Mouse (Mus musculus) gastrocnemius, adult 18-20 months (tissue): ENCODE data around the gene Ncoa4. TPM values are rescaled to one million over a fixed set of nuclear protein-coding genes. Genes with fewer than 3 reads are reported as not detected.
"Not testable (repeated sequence)": the region's sequence is repeated elsewhere in the genome, so short reads cannot be mapped to it uniquely, and the experiment has no call there.

Source experiments
- DNase-seq: peaks from one replicate; pipeline ENCODE4 v3.0.0; 2021; ENCODE audit warnings: low spot score
- total RNA-seq, 2 experiments: library from RNA; stranded (reverse); gene quantifications; 2 replicates each; pipeline ENCODE4 v1.2.3; 2021

The Ncoa4 gene
- total RNA-seq, 2 experiments from 2014 or later, result 65.2 to 76.7 TPM

DNA sequence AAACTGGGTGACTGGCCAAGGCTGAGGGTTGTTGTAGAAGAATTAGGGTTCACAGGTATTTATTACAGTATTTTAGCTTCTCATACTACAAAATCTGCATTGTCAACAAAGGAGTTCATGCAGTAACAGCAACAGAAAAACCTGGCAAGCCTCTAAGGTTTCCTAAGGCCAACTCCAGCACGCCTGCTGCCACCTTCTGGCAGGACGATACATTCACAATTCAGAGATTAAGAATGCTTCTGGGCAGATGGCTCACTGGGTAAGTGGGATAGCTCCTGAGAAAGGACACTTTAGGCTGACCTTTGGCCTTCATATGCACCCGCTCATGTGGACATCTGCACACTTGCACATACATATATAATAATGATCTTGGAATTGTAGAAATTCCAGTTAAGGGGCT, 32.8 kb downstream of the Ncoa4 start:
- peak; percentile 59 for DNase-seq

DNA sequence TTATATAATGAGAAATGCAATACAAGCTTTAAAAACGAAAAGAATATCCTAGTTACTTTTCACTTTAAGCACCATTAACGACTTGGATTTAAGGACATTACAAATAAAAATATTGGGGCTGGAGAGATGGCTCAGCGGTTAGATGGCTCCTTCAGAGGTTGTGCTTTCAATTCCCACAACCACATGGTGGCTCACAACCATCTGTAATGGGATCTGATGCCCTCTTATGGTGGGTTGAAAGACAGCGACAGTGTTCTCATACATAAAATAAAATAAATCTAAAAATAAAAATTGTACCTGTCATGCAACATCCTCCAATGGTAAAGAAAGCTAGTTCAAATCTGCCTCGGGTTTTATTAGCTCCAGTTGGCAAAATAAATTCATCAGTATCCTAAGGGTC, 33.9 kb downstream of the Ncoa4 start:
- DNase-seq, result not testable (repeated sequence)

DNA sequence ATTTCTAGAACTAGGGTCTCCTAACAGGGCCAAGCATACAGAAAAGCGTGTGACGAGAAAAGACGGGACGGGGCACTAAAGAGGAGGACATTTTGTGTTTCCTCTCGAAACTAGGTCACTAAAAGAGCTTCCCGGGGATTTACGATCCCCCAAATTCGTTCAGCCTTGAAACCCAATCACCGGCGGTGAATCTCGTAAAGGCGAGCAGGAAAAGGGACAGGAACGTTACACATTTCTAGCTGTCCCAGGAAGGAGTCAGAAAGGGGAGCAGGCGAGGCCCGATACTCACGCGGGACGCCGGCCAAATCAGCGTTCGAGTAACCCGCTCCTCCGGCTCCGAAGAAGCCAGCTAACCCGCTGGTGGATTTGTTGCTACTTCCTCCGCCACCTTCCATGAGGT, 41.7 kb downstream of the Ncoa4 start:
- no peak for DNase-seq

DNA sequence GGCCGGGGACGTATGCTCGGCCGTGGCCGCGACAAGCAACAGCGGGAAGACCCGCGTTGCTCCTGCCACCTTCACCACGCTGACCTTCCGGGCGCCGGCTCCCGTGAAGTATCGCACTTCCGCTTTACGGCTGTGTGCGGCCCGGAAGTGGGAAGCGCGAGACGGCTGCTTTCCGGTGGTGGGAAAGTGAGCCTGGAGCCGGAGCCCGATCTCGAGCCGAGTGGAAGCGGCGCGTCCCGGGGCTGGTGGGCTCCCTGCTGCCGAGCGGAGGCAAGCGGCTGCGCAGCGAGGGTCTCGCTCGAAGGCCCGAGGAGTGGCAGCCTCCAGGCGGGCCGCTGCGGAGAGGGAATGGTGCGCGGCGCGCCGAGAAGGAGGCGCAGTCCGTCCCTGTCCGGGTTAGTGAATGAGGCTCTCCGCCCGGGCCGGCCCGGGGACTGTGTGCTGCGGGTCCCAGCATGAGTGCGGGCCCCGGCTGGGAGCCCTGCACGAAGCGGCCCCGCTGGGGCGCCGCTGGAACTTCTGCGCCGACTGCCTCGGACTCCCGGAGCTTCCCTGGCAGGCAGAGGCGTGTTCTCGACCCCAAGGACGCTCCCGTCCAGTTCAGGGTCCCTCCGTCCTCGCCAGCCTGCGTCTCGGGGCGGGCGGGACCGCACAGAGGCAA, 42.3 kb downstream of the Ncoa4 start, which contains the start of the genes Timm23 and Parg:
Gene Timm23, minus strand, starts transcription at position 108 of the 661 bp plus-strand sequence.
Gene Parg, plus strand, starts transcription at position 159 of the 661 bp plus-strand sequence.
- peak; percentile 83 for DNase-seq

DNA sequence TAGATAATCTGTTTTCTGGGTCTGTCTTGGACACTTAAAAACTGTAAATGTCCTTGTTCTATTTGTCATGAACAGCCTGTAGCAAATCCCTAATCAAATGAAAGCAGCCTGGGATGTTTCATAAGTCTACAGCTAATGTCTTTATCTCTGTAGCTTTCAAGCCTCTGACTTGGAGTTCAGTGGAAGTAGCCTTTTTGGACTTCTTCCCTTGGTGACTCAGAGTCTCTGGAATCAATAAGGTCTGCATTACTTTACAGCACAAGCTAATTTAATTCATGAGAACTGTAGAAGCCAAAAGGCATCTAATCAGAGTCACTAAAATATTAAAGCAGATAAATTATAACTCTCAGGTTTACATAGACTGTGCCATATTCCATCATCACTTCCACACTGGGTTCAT, 66.9 kb downstream of the Ncoa4 start:
- DNase-seq, result no peak

DNA sequence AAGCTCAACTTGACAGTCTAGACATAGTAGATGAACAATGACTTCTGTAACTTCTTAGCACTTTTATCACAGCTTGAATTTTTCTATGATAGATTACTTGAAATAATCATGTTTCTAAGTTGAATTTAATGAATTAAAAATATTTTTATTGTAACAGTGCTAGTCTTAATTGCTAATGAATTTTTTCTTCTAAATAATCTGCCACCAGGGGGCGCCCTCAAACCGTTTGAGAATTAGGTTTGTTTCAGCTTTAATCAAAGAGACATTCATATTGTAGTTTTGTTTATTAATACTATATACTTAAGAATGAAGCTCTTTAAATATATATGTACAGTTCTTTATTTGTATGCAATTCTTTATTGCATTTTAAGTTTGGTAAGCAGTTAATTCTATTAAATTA, 69.3 kb downstream of the Ncoa4 start:
- peak; percentile 48 for DNase-seq

Other genes with a start within 250 kb of the Ncoa4 start
- 1 to 10 TPM; 6.2 to 6.5 TPM for gene Galnt15, start 130.9 kb upstream of the Ncoa4 start, total RNA-seq
- 10 to 100 TPM; 17.9 to 19.5 TPM for gene Oxnad1, start 74.5 kb upstream of the Ncoa4 start, total RNA-seq
- 100 to 1,000 TPM; 119 to 128 TPM for gene Dph3, start 74.1 kb upstream of the Ncoa4 start, total RNA-seq
- gene Msmb, start 17.8 kb upstream of the Ncoa4 start, total RNA-seq, result not detected
- gene Timm23, start 42.0 kb downstream of the Ncoa4 start, total RNA-seq, result 100 to 1,000 TPM; 229 TPM
- gene Parg, start 42.1 kb downstream of the Ncoa4 start, total RNA-seq, result 10 to 100 TPM; 25.3 to 28.9 TPM
- under 1 TPM; 0.43 to 0.76 TPM for gene Ogdhl, start 162.2 kb downstream of the Ncoa4 start, total RNA-seq
- gene 1700024G13Rik, start 228.5 kb downstream of the Ncoa4 start, total RNA-seq, result not detected